Mouse (Mus musculus): ENCODE measurements around the gene Bnc1. TPM values are rescaled to one million over a fixed set of nuclear protein-coding genes. Genes with fewer than 3 reads are reported as not detected.
A peak's percentile ranks its signal among the peaks of the same experiment; 100 is the strongest.

Bnc1 gene
- polyA plus RNA-seq, 1 experiment from 2014 or later, result 0.87 TPM

DNA sequence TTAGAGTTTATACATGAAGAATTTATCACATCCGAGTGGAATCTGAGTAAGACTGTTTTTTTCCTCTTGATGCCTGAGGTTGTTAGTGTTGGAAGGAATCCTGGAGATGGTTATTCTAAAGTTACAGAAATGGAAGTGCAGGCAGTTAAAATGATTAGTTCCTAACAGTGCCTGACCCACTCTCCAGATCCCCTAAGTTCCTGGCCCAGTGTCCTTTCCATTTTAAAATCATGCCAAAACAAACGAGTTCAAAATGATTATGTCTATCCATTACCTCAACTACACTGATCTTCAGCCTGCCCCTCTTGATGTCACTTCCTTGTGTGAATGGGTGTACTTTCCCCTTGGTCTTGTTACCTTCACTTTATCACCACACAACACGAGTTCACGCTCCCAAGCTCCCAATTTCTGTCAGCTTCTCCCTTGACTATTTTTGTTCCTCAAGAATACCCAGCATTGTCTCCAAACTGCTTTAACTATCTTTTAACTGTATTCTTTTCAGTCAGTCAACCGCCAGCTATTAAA lies 59.5 kb downstream of the Bnc1 start:
- H3K4me1 ChIP-seq (replicated peaks; ENCODE audit: control insufficient read depth, insufficient read depth), result no peaks in the 10 kb centered on the region
- no peaks in the 10 kb centered on the region for H3K36me3 ChIP-seq (ENCODE audit: control insufficient read depth, insufficient read depth, low read length)
- peak overlapping the region; percentile 81 for H3K4me2 ChIP-seq (replicated peaks; ENCODE audit: low read depth)
- ATAC-seq (ENCODE audit: low FRiP score, low TSS enrichment), result no peak
- WGBS, result 46% methylated on average over 5 of the region's 5 CpGs
- no peak for DNase-seq (ENCODE audit: low spot score)
- H3K9me3 ChIP-seq (ENCODE audit: control insufficient read depth, low read length), result no peaks in the 10 kb centered on the region
- no peak for TF ChIP-seq CTCF (IDR thresholded peaks at IDR 0.05; ENCODE audit: low read depth)
- no peak for TF ChIP-seq EP300 (optimal IDR thresholded peaks at IDR 0.05)
- H3K9ac ChIP-seq (ENCODE audit: low read length), result peak overlapping the region; percentile 87; the same call in 1 of the 2 replicates
- peak overlapping the region; percentile 76 for H3K4me3 ChIP-seq (ENCODE audit: low read depth, low read length)
- H3K27me3 ChIP-seq (ENCODE audit: control insufficient read depth, insufficient read depth, low read length), result no peaks in the 10 kb centered on the region
- H3K27ac ChIP-seq (replicated peaks), result no peak overlapping the region

- H3K9ac ChIP-seq (ENCODE audit: low read length), result no peak overlapping the region
- no peaks in the 10 kb centered on the region for H3K4me1 ChIP-seq (replicated peaks; ENCODE audit: control insufficient read depth, insufficient read depth)
- DNase-seq (ENCODE audit: low spot score), result no peak
- no peak overlapping the region for H3K27ac ChIP-seq (replicated peaks)
- no peaks in the 10 kb centered on the region for H3K27me3 ChIP-seq (ENCODE audit: control insufficient read depth, insufficient read depth, low read length)
- ATAC-seq (ENCODE audit: low FRiP score, low TSS enrichment), result no peak
- TF ChIP-seq EP300 (optimal IDR thresholded peaks at IDR 0.05) (no peak), CTCF (IDR thresholded peaks at IDR 0.05; ENCODE audit: low read depth) (no peak)
- WGBS, result 75% methylated on average over 7 of the region's 7 CpGs
- H3K4me3 ChIP-seq (ENCODE audit: low read depth, low read length), result no peak overlapping the region
- H3K4me2 ChIP-seq (replicated peaks; ENCODE audit: low read depth), result no peak overlapping the region
- no peaks in the 10 kb centered on the region for H3K36me3 ChIP-seq (ENCODE audit: control insufficient read depth, insufficient read depth, low read length)
- H3K9me3 ChIP-seq (ENCODE audit: control insufficient read depth, low read length), result no peaks in the 10 kb centered on the region
These were observed 63.1 kb downstream of the Bnc1 start for GRCm38 (mm10) chr7:81928998-81929397.

DNA sequence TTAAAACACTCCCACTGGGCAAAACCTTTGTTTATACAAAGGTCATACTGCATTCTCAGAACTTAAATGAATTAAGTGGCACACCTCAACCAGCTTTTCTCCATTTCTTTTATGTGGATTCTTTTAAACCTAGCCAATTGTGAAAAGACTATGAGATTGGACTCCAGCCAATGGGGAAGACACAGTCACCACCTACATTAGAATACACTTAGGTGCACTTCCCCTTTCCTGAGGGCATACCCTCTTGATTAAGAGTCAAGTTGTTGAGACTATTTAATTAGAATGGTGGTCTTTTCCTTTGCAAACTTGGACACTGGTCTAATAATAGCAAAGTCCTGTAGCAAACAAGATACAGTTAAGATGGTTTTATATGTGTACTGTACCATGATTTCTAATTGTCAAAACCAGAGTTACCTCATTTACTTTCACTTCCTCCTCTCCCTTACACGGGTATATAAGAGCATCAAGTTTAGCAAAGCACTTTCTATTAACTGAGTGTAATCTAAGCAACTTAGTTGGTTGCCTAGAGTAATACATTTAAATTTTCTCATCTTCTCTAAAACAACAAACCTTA lies 70.6 kb downstream of the Bnc1 start:
- TF ChIP-seq EP300 (optimal IDR thresholded peaks at IDR 0.05), result no peak
- TF ChIP-seq CTCF (IDR thresholded peaks at IDR 0.05; ENCODE audit: low read depth), result no peak
- Histone ChIP-seq H3K27ac (replicated peaks) (no peak overlapping the region), H3K27me3 (ENCODE audit: control insufficient read depth, insufficient read depth, low read length) (no peaks in the 10 kb centered on the region), H3K36me3 (ENCODE audit: control insufficient read depth, insufficient read depth, low read length) (no peaks in the 10 kb centered on the region), H3K4me2 (replicated peaks; ENCODE audit: low read depth) (no peak overlapping the region), H3K9me3 (ENCODE audit: control insufficient read depth, low read length) (no peaks in the 10 kb centered on the region), H3K4me3 (ENCODE audit: low read depth, low read length) (no peak overlapping the region), H3K4me1 (replicated peaks; ENCODE audit: control insufficient read depth, insufficient read depth) (no peaks in the 10 kb centered on the region), H3K9ac (ENCODE audit: low read length) (no peak overlapping the region)
- DNase-seq (ENCODE audit: low spot score) (no peak), ATAC-seq (ENCODE audit: low FRiP score, low TSS enrichment) (no peak)
- WGBS, result 33% methylated on average over 1 of the region's 1 CpGs

- Histone ChIP-seq H3K4me3 (ENCODE audit: low read depth, low read length) (no peak overlapping the region), H3K9ac (ENCODE audit: low read length) (no peak overlapping the region), H3K9me3 (ENCODE audit: control insufficient read depth, low read length) (no peaks in the 10 kb centered on the region), H3K27ac (replicated peaks) (no peak overlapping the region), H3K36me3 (ENCODE audit: control insufficient read depth, insufficient read depth, low read length) (no peaks in the 10 kb centered on the region), H3K27me3 (ENCODE audit: control insufficient read depth, insufficient read depth, low read length) (no peaks in the 10 kb centered on the region), H3K4me1 (replicated peaks; ENCODE audit: control insufficient read depth, insufficient read depth) (no peaks in the 10 kb centered on the region), H3K4me2 (replicated peaks; ENCODE audit: low read depth) (no peak overlapping the region)
- no peak for TF ChIP-seq EP300 (optimal IDR thresholded peaks at IDR 0.05)
- no peak for TF ChIP-seq CTCF (IDR thresholded peaks at IDR 0.05; ENCODE audit: low read depth)
- 63% methylated on average over 4 of the region's 4 CpGs for WGBS
- no peak for DNase-seq (ENCODE audit: low spot score)
- peak; percentile 92 for ATAC-seq (ENCODE audit: low FRiP score, low TSS enrichment)
These were observed 71.8 kb downstream of the Bnc1 start for GRCm38 (mm10) chr7:81920314-81920713.

DNA sequence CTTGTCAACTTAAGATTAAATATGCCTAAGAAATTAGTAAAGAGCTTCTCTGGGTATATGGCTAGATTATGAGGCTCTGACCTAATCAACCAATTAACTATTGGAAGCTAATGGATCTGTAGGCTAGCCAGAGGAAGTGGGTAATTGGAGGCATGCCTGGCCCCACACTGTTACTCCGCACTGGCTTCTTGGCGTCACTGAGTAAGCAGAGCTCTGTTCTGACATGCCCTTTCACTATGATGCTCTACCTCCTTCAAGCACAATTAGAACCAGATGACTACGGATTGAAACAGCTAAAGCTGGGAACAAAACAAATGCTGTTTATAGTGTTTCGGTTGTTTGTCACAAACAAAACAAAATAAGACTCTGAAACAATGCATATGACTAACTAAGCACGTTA lies 73.8 kb downstream of the Bnc1 start:
- H3K27ac ChIP-seq (replicated peaks), result no peak overlapping the region

More for the DNA sequence above, 73.8 kb downstream of the Bnc1 start:
- no peak for TF ChIP-seq CTCF (IDR thresholded peaks at IDR 0.05; ENCODE audit: low read depth)
- TF ChIP-seq EP300 (optimal IDR thresholded peaks at IDR 0.05), result no peak
- WGBS, result 72% methylated on average over 5 of the region's 5 CpGs
- Histone ChIP-seq H3K4me2 (replicated peaks; ENCODE audit: low read depth) (no peak overlapping the region), H3K4me1 (replicated peaks; ENCODE audit: control insufficient read depth, insufficient read depth) (no peaks in the 10 kb centered on the region), H3K4me3 (ENCODE audit: low read depth, low read length) (no peak overlapping the region), H3K27me3 (ENCODE audit: control insufficient read depth, insufficient read depth, low read length) (no peaks in the 10 kb centered on the region), H3K9me3 (ENCODE audit: control insufficient read depth, low read length) (no peaks in the 10 kb centered on the region), H3K36me3 (ENCODE audit: control insufficient read depth, insufficient read depth, low read length) (no peaks in the 10 kb centered on the region), H3K9ac (ENCODE audit: low read length) (no peak overlapping the region)
- no peak for ATAC-seq (ENCODE audit: low FRiP score, low TSS enrichment)
- DNase-seq (ENCODE audit: low spot score), result no peak

Other genes starting within 250 kb of the Bnc1 start
- 128 and 134 TPM in 2 replicates for gene Ramac, start 229.4 kb downstream of the Bnc1 start, polyA plus RNA-seq (2015; fragmentation: Nextera tagmentation; extraction: Ambion mirVana)
- 46.2 and 46.7 TPM in 2 replicates for gene 3110040N11Rik, start 202.8 kb downstream of the Bnc1 start, polyA plus RNA-seq (2015; fragmentation: Nextera tagmentation; extraction: Ambion mirVana)
- gene Btbd1, start 162.9 kb downstream of the Bnc1 start, polyA plus RNA-seq (2015; fragmentation: Nextera tagmentation; extraction: Ambion mirVana), result 37.9 and 40.6 TPM in 2 replicates
- not detected in 2 replicates for gene Gm10160, start 136.5 kb downstream of the Bnc1 start, polyA plus RNA-seq (2015; fragmentation: Nextera tagmentation; extraction: Ambion mirVana)
- gene Tm6sf1, start 133.3 kb downstream of the Bnc1 start, polyA plus RNA-seq (2015; fragmentation: Nextera tagmentation; extraction: Ambion mirVana), result 5.2 and 5.5 TPM in 2 replicates
- gene Hdgfl3, start 57.8 kb downstream of the Bnc1 start, polyA plus RNA-seq (2015; fragmentation: Nextera tagmentation; extraction: Ambion mirVana), result 6.6 and 7.1 TPM in 2 replicates
- 4.0 and 4.9 TPM in 2 replicates for gene Sh3gl3, start 181.5 kb upstream of the Bnc1 start, polyA plus RNA-seq (2015; fragmentation: Nextera tagmentation; extraction: Ambion mirVana)